Mouse (Mus musculus) CH12.LX (cell line): Measurements from ENCODE around the gene Polr2i.

ENCODE experiments used
- ETS1 ChIP-seq: conservative IDR thresholded peaks from 2 replicates; pipeline ENCODE4 v1.6.1; 2012; ENCODE audit warnings: low read depth, mild to moderate bottlenecking, inconsistent platforms, low read length, improper control_type of control experiment, moderate library complexity
- JUND ChIP-seq: conservative IDR thresholded peaks from 2 replicates; pipeline ENCODE4 v1.6.1; 2011; ENCODE audit warnings: low read depth, low read length, improper control_type of control experiment
- KAT2A ChIP-seq: IDR thresholded peaks from 2 replicates; pipeline ENCODE4 v1.6.1; 2012; ENCODE audit warnings: low read length, improper control_type of control experiment, inconsistent platforms; ENCODE audit not compliant: insufficient replicate concordance
- MYC ChIP-seq: IDR thresholded peaks from 2 replicates; pipeline ENCODE4 v1.6.1; 2011; ENCODE audit warnings: low read depth, mild to moderate bottlenecking, improper control_type of control experiment, low read length
- NRF1 ChIP-seq: IDR thresholded peaks from 2 replicates; pipeline ENCODE4 v1.6.1; 2014; ENCODE audit warnings: low read depth, mild to moderate bottlenecking, inconsistent platforms, low read length, improper control_type of control experiment, moderate library complexity
- ZC3H11A ChIP-seq: IDR thresholded peaks from 2 replicates; pipeline ENCODE4 v1.6.1; 2012; ENCODE audit warnings: low read depth, mild to moderate bottlenecking, inconsistent platforms, low read length, improper control_type of control experiment
- ZKSCAN1 ChIP-seq: IDR thresholded peaks from 2 replicates; pipeline ENCODE4 v1.6.1; 2012; ENCODE audit warnings: low read depth, inconsistent platforms, low read length, improper control_type of control experiment, borderline replicate concordance

DNA sequence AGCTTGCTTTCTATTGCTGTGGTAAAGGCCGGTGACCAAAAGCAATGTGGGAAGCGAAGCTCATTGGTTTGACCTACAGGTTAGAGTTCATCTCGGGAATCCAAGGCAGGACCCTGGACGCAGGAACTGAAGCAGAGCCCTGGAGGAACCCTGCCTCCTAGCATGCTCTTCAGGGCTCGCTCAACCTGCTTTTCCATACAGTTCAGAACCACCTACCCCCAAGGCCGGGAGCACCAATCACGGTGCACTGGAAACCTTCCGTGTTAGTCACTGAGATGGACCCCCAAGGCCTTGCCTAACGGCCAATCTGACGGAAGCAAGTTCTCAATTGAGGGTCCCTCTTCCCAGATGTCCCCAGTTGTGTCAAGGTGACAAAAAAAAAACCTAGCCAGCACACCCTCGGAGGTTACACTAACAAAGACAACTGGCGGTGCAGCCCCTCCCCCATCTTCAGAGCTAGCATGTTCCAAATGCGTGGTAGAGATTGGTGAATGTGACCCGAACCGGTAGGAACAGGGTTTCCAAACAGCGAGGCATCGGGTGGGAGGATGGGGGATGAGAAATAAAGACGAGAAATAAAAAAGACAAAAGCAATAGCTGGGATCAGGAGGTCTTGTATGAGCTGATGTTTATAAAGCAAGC lies 32.1 kb upstream of the Polr2i start:
- TF ChIP-seq JUND (no peak), ZKSCAN1 (no peak), NRF1 (no peak), MYC (no peak), ZC3H11A (no peak), ETS1 (no peak), KAT2A (no peak)
